Mouse (Mus musculus): ENCODE measurements around the gene Siae. TPM values are rescaled to one million over a fixed set of nuclear protein-coding genes. Genes with fewer than 3 reads are reported as not detected.
A peak's percentile ranks its signal among the peaks of the same experiment; 100 is the strongest.

Gene Siae
- 0.05 TPM in 1 of 2 replicates, not detected in the other for polyA plus RNA-seq (2012)

GRCm38 (mm10) chr9:37554838-37555748, at the start of gene Siae:
Gene Siae (plus strand): TSS chr9:37555698.
- no peak within 1 kb of the TSS for H3K4me3 ChIP-seq (replicated peaks)
- peaks cover 40% of the 10 kb centered on the region for H3K4me1 ChIP-seq (ENCODE audit: control insufficient read depth)
- peaks cover 31% of the 10 kb centered on the region for H3K27me3 ChIP-seq (ENCODE audit: control insufficient read depth)
- TF ChIP-seq GATA1 (IDR thresholded peaks at IDR 0.05; ENCODE audit: low read length) (no peak), TAL1 (IDR thresholded peaks at IDR 0.05; ENCODE audit: low read length) (no peak)
- H3K9me3 ChIP-seq (ENCODE audit: control insufficient read depth, low read length) = no peaks in the 10 kb centered on the region
- H3K36me3 ChIP-seq (ENCODE audit: control insufficient read depth) = no peaks in the 10 kb centered on the region

DNA sequence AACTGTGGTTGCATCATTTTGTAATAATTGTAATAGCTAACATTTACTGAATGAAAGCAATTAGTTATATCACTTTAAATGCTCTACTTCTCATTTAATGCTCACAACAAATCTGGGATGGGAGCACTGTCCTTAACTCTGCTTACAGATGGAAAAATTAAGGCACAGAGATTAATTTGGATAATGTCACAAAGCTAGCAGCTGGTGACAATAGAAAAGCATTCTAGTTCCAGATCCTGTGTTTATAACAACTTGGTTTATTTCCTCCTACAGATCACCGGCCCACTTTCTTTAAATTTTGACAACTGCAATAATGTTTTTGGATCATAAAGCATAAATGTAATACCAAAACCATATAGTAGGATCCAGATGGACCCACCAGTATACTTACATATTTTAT, 49.5 kb upstream of the Siae start:
- Histone ChIP-seq H3K36me3 (ENCODE audit: control insufficient read depth) (no peaks in the 10 kb centered on the region), H3K4me3 (replicated peaks) (no peak overlapping the region), H3K9me3 (ENCODE audit: control insufficient read depth, low read length) (no peaks in the 10 kb centered on the region), H3K4me1 (ENCODE audit: control insufficient read depth) (no peaks in the 10 kb centered on the region), H3K27me3 (ENCODE audit: control insufficient read depth) (no peaks in the 10 kb centered on the region)
- no peak for TF ChIP-seq GATA1 (IDR thresholded peaks at IDR 0.05; ENCODE audit: low read length)

- Histone ChIP-seq H3K27me3 (ENCODE audit: control insufficient read depth) (no peaks in the 10 kb centered on the region), H3K4me1 (ENCODE audit: control insufficient read depth) (peaks cover 4% of the 10 kb centered on the region), H3K9me3 (ENCODE audit: control insufficient read depth, low read length) (no peaks in the 10 kb centered on the region), H3K36me3 (ENCODE audit: control insufficient read depth) (no peaks in the 10 kb centered on the region), H3K4me3 (replicated peaks) (no peak overlapping the region)
- TF ChIP-seq GATA1 (IDR thresholded peaks at IDR 0.05; ENCODE audit: low read length) = no peak
- TF ChIP-seq TAL1 (IDR thresholded peaks at IDR 0.05; ENCODE audit: low read length) = no peak
Observed at GRCm38 (mm10) chr9:37512097-37512496, 43.4 kb upstream of the Siae start.

DNA sequence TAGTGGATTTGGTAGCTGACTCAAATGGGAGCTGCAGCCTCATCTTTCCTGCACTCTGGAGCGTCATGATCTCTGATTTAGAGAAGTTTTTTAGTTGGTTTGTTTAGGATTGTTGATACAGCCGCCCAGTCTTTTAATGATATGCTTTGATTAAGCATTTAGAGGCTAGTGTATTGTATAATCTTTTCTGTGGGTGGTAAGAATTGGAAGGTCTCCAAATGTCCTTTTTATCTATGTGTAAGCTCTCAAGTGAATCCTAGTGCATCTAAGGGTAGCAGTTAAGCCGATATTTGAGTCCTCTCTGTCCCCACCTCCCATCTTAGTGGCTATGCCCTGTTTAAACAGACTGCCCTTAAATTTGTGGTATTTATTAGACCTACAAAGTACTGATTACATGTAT, 41.0 kb upstream of the Siae start:
- no peaks in the 10 kb centered on the region for H3K27me3 ChIP-seq (ENCODE audit: control insufficient read depth)
- peaks cover 4% of the 10 kb centered on the region for H3K36me3 ChIP-seq (ENCODE audit: control insufficient read depth)
- no peaks in the 10 kb centered on the region for H3K9me3 ChIP-seq (ENCODE audit: control insufficient read depth, low read length)
- H3K4me1 ChIP-seq (ENCODE audit: control insufficient read depth) = peaks cover 12% of the 10 kb centered on the region
- TF ChIP-seq GATA1 (IDR thresholded peaks at IDR 0.05; ENCODE audit: low read length) (no peak), TAL1 (IDR thresholded peaks at IDR 0.05; ENCODE audit: low read length) (no peak)
- no peak overlapping the region for H3K4me3 ChIP-seq (replicated peaks)

DNA sequence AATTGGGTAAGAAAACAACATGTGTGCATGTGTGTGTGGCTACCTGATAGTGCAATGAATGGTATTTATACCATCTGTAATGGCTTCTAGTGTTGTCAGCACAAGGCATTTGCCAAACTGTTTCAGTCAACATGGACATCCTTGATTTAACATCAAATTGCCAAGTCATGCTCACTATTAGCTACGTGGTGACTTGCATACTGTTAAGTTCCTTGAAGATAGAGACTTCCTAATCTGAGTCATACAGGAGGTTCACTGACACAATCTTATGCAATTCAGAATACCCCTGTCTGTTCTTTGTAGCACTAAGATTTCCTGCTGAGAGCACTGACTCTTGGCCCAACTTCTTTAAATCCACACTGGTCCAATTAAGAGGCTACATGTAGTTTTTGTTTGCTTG, 38.0 kb upstream of the Siae start:
- Histone ChIP-seq H3K36me3 (ENCODE audit: control insufficient read depth) (peaks cover 4% of the 10 kb centered on the region), H3K4me1 (ENCODE audit: control insufficient read depth) (peaks cover 12% of the 10 kb centered on the region), H3K9me3 (ENCODE audit: control insufficient read depth, low read length) (no peaks in the 10 kb centered on the region), H3K4me3 (replicated peaks) (no peak overlapping the region), H3K27me3 (ENCODE audit: control insufficient read depth) (no peaks in the 10 kb centered on the region)
- TF ChIP-seq TAL1 (IDR thresholded peaks at IDR 0.05; ENCODE audit: low read length) (peak; percentile 55), GATA1 (IDR thresholded peaks at IDR 0.05; ENCODE audit: low read length) (peak; percentile 21; the same call in 1 of the 2 replicates)

- Histone ChIP-seq H3K4me3 (replicated peaks) (no peak overlapping the region), H3K36me3 (ENCODE audit: control insufficient read depth) (peaks cover 8% of the 10 kb centered on the region), H3K9me3 (ENCODE audit: control insufficient read depth, low read length) (no peaks in the 10 kb centered on the region), H3K27me3 (ENCODE audit: control insufficient read depth) (no peaks in the 10 kb centered on the region), H3K4me1 (ENCODE audit: control insufficient read depth) (peaks cover 12% of the 10 kb centered on the region)
- no peak for TF ChIP-seq GATA1 (IDR thresholded peaks at IDR 0.05; ENCODE audit: low read length)
- TF ChIP-seq TAL1 (IDR thresholded peaks at IDR 0.05; ENCODE audit: low read length) = no peak
Observed at GRCm38 (mm10) chr9:37518991-37519390, 36.5 kb upstream of the Siae start.

- Histone ChIP-seq H3K4me1 (ENCODE audit: control insufficient read depth) (peaks cover 12% of the 10 kb centered on the region), H3K27me3 (ENCODE audit: control insufficient read depth) (no peaks in the 10 kb centered on the region), H3K36me3 (ENCODE audit: control insufficient read depth) (peaks cover 8% of the 10 kb centered on the region), H3K9me3 (ENCODE audit: control insufficient read depth, low read length) (no peaks in the 10 kb centered on the region), H3K4me3 (replicated peaks) (no peak overlapping the region)
- TF ChIP-seq TAL1 (IDR thresholded peaks at IDR 0.05; ENCODE audit: low read length) = no peak
- TF ChIP-seq GATA1 (IDR thresholded peaks at IDR 0.05; ENCODE audit: low read length) = no peak
Observed at GRCm38 (mm10) chr9:37519995-37520394, 35.5 kb upstream of the Siae start.

DNA sequence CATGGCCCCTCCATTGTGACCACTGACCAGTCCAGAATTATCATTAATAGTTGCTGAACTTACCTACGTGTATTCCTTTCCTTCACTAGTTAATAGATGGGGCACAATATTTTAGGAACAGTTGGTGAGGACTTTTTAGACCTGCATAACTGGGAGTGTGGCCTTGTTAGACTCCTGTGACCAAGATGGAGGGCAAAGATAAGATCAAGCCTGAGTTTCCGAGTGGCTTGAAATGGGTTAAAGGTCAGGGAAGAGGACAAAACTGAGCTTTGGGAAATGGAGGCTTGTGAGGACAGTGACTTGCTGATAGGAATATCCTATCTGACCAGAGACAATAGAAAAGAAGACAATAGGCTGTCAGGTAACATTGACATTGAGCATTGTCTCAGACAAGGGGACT, 30.0 kb upstream of the Siae start:
- no peak overlapping the region for H3K4me3 ChIP-seq (replicated peaks)
- peaks cover 7% of the 10 kb centered on the region for H3K4me1 ChIP-seq (ENCODE audit: control insufficient read depth)
- H3K9me3 ChIP-seq (ENCODE audit: control insufficient read depth, low read length) = peaks cover 3% of the 10 kb centered on the region; the same call in 1 of the 2 replicates
- no peak for TF ChIP-seq TAL1 (IDR thresholded peaks at IDR 0.05; ENCODE audit: low read length)
- TF ChIP-seq GATA1 (IDR thresholded peaks at IDR 0.05; ENCODE audit: low read length) = peak; percentile 53
- H3K36me3 ChIP-seq (ENCODE audit: control insufficient read depth) = peaks cover 4% of the 10 kb centered on the region
- peaks cover 45% of the 10 kb centered on the region for H3K27me3 ChIP-seq (ENCODE audit: control insufficient read depth)

DNA sequence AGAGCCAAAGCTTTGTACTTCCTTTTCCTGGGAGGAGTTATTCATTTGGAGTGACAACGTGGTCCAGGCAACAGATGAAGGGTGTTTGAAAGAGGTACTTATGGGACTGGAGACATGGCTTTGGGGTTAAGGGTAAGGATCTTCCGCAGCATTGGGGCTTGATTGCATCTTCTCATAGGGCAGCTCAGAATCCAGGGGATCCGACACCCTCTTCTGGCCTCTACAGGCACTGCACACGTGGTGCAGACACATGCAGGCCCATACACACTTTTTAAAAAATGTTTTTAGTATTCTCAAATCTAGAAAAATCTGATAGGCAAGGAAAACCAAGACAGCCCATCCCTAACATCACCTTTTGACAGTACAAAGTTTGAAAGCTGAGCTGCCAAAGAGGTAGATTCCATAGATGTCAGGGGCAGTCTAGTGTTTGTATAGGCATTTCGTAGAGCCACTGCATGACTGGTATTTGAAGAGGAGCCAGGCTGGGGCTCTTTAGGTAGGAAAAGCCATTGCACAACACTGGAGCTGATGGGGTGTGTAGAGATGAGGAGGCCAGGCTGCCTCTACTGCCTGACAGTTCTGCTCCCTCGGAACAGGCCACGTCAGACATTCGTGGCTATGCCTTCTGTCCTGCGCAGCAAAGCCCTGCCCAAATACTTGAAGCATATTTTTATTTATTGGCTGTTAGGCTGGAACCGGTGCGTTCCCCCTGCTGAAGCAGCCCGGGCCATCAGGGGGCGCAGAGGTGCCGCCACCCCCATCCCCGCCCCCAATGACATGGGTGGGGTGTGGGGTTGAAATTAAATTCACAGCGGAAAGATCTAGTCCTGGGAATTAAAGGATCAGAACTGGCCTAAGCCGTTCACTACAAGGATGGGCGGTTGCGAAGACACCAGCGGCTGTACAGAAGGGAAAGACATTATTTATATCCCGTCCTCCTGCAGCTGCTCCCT, 28.8 kb upstream of the Siae start:
- Histone ChIP-seq H3K4me1 (ENCODE audit: control insufficient read depth) (peaks cover 10% of the 10 kb centered on the region), H3K4me3 (replicated peaks) (no peak overlapping the region), H3K9me3 (ENCODE audit: control insufficient read depth, low read length) (peaks cover 3% of the 10 kb centered on the region; the same call in 1 of the 2 replicates), H3K36me3 (ENCODE audit: control insufficient read depth) (peaks cover 4% of the 10 kb centered on the region), H3K27me3 (ENCODE audit: control insufficient read depth) (peaks cover 56% of the 10 kb centered on the region)
- TF ChIP-seq TAL1 (IDR thresholded peaks at IDR 0.05; ENCODE audit: low read length) (no peak), GATA1 (IDR thresholded peaks at IDR 0.05; ENCODE audit: low read length) (no peak)

Measured in erythroblast, embryonic 14.5 days (primary cell).